Mouse (Mus musculus) myocyte (in vitro differentiated cells): ENCODE results near the gene Tnr.

Source experiments
- CEBPB ChIP-seq: IDR thresholded peaks from 2 replicates; pipeline ENCODE4 v1.6.1; 2011; ENCODE audit warnings: mild to moderate bottlenecking, moderate library complexity; ENCODE audit not compliant: poor library complexity, insufficient read depth, severe bottlenecking
- E2F4 ChIP-seq: IDR thresholded peaks from one replicate; pipeline ENCODE4 v1.6.1; 2011; ENCODE audit warnings: mild to moderate bottlenecking, control low read depth, moderate library complexity; ENCODE audit not compliant: insufficient read depth
- MAX ChIP-seq: IDR thresholded peaks from one replicate; pipeline ENCODE4 v1.6.1; 2011; ENCODE audit warnings: low read depth, mild to moderate bottlenecking, control low read depth
- MYOD1 ChIP-seq, 3 experiments: IDR thresholded peaks; one replicate each; pipeline ENCODE4 v1.6.1; 2011; ENCODE audit warnings: control low read depth in 2 of 3, low read depth in 2 of 3, mild to moderate bottlenecking in 2 of 3, moderate library complexity in 1 of 3; ENCODE audit not compliant: insufficient read length in 2 of 3, control insufficient read depth in 1 of 3
- MYOG ChIP-seq, 3 experiments: IDR thresholded peaks; one replicate each; pipeline ENCODE4 v1.6.1; 2011; ENCODE audit warnings: control low read depth in 2 of 3, low read depth in 2 of 3, mild to moderate bottlenecking in 2 of 3; ENCODE audit not compliant: insufficient read length in 2 of 3, control insufficient read depth in 1 of 3, insufficient read depth in 1 of 3
- POLR2A ChIP-seq: IDR thresholded peaks from one replicate; pipeline ENCODE4 v1.6.1; 2011; ENCODE audit warnings: low read depth, mild to moderate bottlenecking, control low read depth, moderate library complexity; ENCODE audit not compliant: insufficient read length
- POLR2AphosphoS2 ChIP-seq: IDR thresholded peaks from one replicate; pipeline ENCODE4 v1.6.1; 2011; ENCODE audit warnings: low read depth, control low read depth; ENCODE audit not compliant: insufficient read length
- REST ChIP-seq: IDR thresholded peaks from one replicate; pipeline ENCODE4 v1.6.1; 2011; ENCODE audit warnings: mild to moderate bottlenecking, control low read depth, moderate library complexity; ENCODE audit not compliant: insufficient read depth, insufficient read length
- SRF ChIP-seq: IDR thresholded peaks from one replicate; pipeline ENCODE4 v1.6.1; 2011; ENCODE audit warnings: low read depth; ENCODE audit not compliant: control insufficient read depth, insufficient read length
- TCF12 ChIP-seq: IDR thresholded peaks from one replicate; pipeline ENCODE4 v1.6.1; 2011; ENCODE audit warnings: mild to moderate bottlenecking, control low read depth; ENCODE audit not compliant: poor library complexity, insufficient read depth, severe bottlenecking
- TCF3 ChIP-seq: IDR thresholded peaks from one replicate; pipeline ENCODE4 v1.6.1; 2011; ENCODE audit warnings: low read depth, control low read depth; ENCODE audit not compliant: insufficient read length
- USF1 ChIP-seq: IDR thresholded peaks from one replicate; pipeline ENCODE4 v1.6.1; 2011; ENCODE audit warnings: low read depth, mild to moderate bottlenecking, control low read depth, moderate library complexity

GRCm38 (mm10) chr1:159742003-159742274 is 218.4 kb downstream of the Tnr start:
- no peak for TF ChIP-seq MAX
- no peak for TF ChIP-seq POLR2A
- TF ChIP-seq USF1, result no peak
- no peak for TF ChIP-seq E2F4
- no peak for TF ChIP-seq TCF12
- no peak for TF ChIP-seq POLR2AphosphoS2
- TF ChIP-seq MYOD1 (IDR thresholded peaks at IDR 0.05; ENCODE audit: control insufficient read depth in 1 of 3, insufficient read length in 2 of 3, low read depth in 2 of 3), result no peak
- TF ChIP-seq TCF3, result no peak
- no peak for TF ChIP-seq REST
- no peak for TF ChIP-seq MYOG (IDR thresholded peaks at IDR 0.05; ENCODE audit: control insufficient read depth in 1 of 3, insufficient read depth in 1 of 3, insufficient read length in 2 of 3, low read depth in 2 of 3)
- no peak for TF ChIP-seq SRF
- no peak for TF ChIP-seq CEBPB
